Mouse (Mus musculus) midbrain, embryonic 14.5 days (tissue): ENCODE measurements around the gene Hoxb9. TPM values are rescaled to one million over a fixed set of nuclear protein-coding genes. Genes with fewer than 3 reads are reported as not detected.

ENCODE experiments used
- ATAC-seq: fragments of 200-750 bp; cut with Nextera tagmentation; 2 replicates; pipeline ENCODE4 v1.8.0; 2017; ENCODE audit warnings: moderate number of reproducible peaks, moderate library complexity; ENCODE audit not compliant: low FRiP score, low TSS enrichment
- DNase-seq: peaks from one replicate; pipeline ENCODE4 v3.0.0-alpha.2; 2015
- H3K27ac ChIP-seq: fragments of 300-500 bp; sonication (generic); replicated peaks from 2 replicates; pipeline ENCODE4 v1.5.1; 2014; ENCODE audit warnings: mild to moderate bottlenecking, low read depth, low read length, moderate library complexity
- H3K27me3 ChIP-seq: fragments of 300-500 bp; sonication (generic); 2 replicates; pipeline ENCODE4 v1.6.1; 2014; ENCODE audit warnings: low read length, control low read depth, mixed read lengths; ENCODE audit not compliant: control insufficient read depth, insufficient read depth
- H3K36me3 ChIP-seq: fragments of 300-500 bp; sonication (generic); 2 replicates; pipeline ENCODE4 v1.6.1; 2014; ENCODE audit warnings: low read length, control low read depth; ENCODE audit not compliant: control insufficient read depth, insufficient read depth
- H3K4me1 ChIP-seq: fragments of 300-500 bp; sonication (generic); 2 replicates; pipeline ENCODE4 v1.6.1; 2014; ENCODE audit warnings: mild to moderate bottlenecking, antibody characterized with exemption, low read length, control low read depth; ENCODE audit not compliant: control insufficient read depth, insufficient read depth
- H3K4me2 ChIP-seq: fragments of 300-500 bp; sonication (generic); 2 replicates; pipeline ENCODE4 v1.6.1; 2014; ENCODE audit warnings: mild to moderate bottlenecking, low read length, moderate library complexity
- H3K4me3 ChIP-seq: fragments of 300-500 bp; sonication (generic); replicated peaks from 2 replicates; pipeline ENCODE4 v1.5.1; 2014; ENCODE audit warnings: low read depth, low read length
- H3K9ac ChIP-seq: fragments of 300-500 bp; sonication (generic); replicated peaks from 2 replicates; pipeline ENCODE4 v1.6.1; 2014; ENCODE audit warnings: mild to moderate bottlenecking, low read length, moderate library complexity
- H3K9me3 ChIP-seq: fragments of 300-500 bp; sonication (generic); 2 replicates; pipeline ENCODE4 v1.6.1; 2016; ENCODE audit warnings: low read length, control low read depth, mixed read lengths; ENCODE audit not compliant: control insufficient read depth
- WGBS: fragments of 180-500 bp; shearing (Covaris S2); extraction: QIAGEN DNeasy Blood & Tissue Kit; methylation state at CpG from one replicate; pipeline ENCODE4 v1.1.7; 2014; 5-methylcytosine and 5-hydroxymethylcytosine counted together
- polyA plus RNA-seq: library from polyadenylated mRNA; unstranded; fragments of >200 nt; fragmentation: Nextera tagmentation; extraction: Ambion mirVana; gene quantifications from 2 replicates; pipeline ENCODE4 v1.2.1, GENCODE M21; 2014

Hoxb9 gene
- polyA plus RNA-seq, 1 experiment from 2014 or later = not detected

GRCm38 (mm10) chr11:96263636-96264389 lies 7.4 kb upstream of the Hoxb9 start:
- peaks cover 99% of the 10 kb centered on the region for H3K27me3 ChIP-seq
- no peak overlapping the region for H3K4me3 ChIP-seq
- ATAC-seq (no peak), DNase-seq (no peak)
- no peaks in the 10 kb centered on the region for H3K4me1 ChIP-seq
- no peak overlapping the region for H3K9ac ChIP-seq
- no peak overlapping the region for H3K4me2 ChIP-seq
- whole genome bisulfite sequencing = 1% methylated on average over 33 of the region's 33 CpGs
- H3K27ac ChIP-seq = no peak overlapping the region
- H3K9me3 ChIP-seq = no peaks in the 10 kb centered on the region
- H3K36me3 ChIP-seq = no peaks in the 10 kb centered on the region

GRCm38 (mm10) chr11:96264390-96265020 lies 6.8 kb upstream of the Hoxb9 start:
- no peak overlapping the region for H3K4me3 ChIP-seq
- no peak overlapping the region for H3K27ac ChIP-seq
- no peak for DNase-seq
- no peak overlapping the region for H3K9ac ChIP-seq
- H3K4me1 ChIP-seq = no peaks in the 10 kb centered on the region
- H3K9me3 ChIP-seq = no peaks in the 10 kb centered on the region
- peaks cover 99% of the 10 kb centered on the region for H3K27me3 ChIP-seq
- no peak for ATAC-seq
- WGBS = 4% methylated on average over 8 of the region's 8 CpGs
- H3K36me3 ChIP-seq = no peaks in the 10 kb centered on the region
- H3K4me2 ChIP-seq = no peak overlapping the region

GRCm38 (mm10) chr11:96265954-96266353 lies 5.3 kb upstream of the Hoxb9 start:
- Histone ChIP-seq H3K36me3 (no peaks in the 10 kb centered on the region), H3K4me1 (no peaks in the 10 kb centered on the region), H3K9me3 (no peaks in the 10 kb centered on the region), H3K27me3 (peaks cover 99% of the 10 kb centered on the region), H3K9ac (no peak overlapping the region), H3K27ac (no peak overlapping the region), H3K4me2 (no peak overlapping the region), H3K4me3 (no peak overlapping the region)
- no peak for DNase-seq
- no peak for ATAC-seq
- under 1% methylated on average over 7 of the region's 7 CpGs for WGBS

GRCm38 (mm10) chr11:96267021-96267920 lies 4.0 kb upstream of the Hoxb9 start:
- H3K27ac ChIP-seq = no peak overlapping the region
- 9% methylated on average over 7 of the region's 7 CpGs for WGBS
- H3K27me3 ChIP-seq = peaks cover 99% of the 10 kb centered on the region
- ATAC-seq (no peak), DNase-seq (no peak)
- H3K9me3 ChIP-seq = no peaks in the 10 kb centered on the region
- H3K4me3 ChIP-seq = no peak overlapping the region
- H3K4me2 ChIP-seq = no peak overlapping the region
- H3K9ac ChIP-seq = no peak overlapping the region
- no peaks in the 10 kb centered on the region for H3K4me1 ChIP-seq
- H3K36me3 ChIP-seq = no peaks in the 10 kb centered on the region

GRCm38 (mm10) chr11:96268031-96268745 lies 3.1 kb upstream of the Hoxb9 start:
- Histone ChIP-seq H3K4me1 (no peaks in the 10 kb centered on the region), H3K27me3 (peaks cover 99% of the 10 kb centered on the region), H3K4me2 (no peak overlapping the region), H3K4me3 (no peak overlapping the region), H3K9me3 (no peaks in the 10 kb centered on the region), H3K9ac (no peak overlapping the region), H3K27ac (no peak overlapping the region), H3K36me3 (no peaks in the 10 kb centered on the region)
- DNase-seq = no peak
- no peak for ATAC-seq
- WGBS = 8% methylated on average over 1 of the region's 1 CpGs

- no peak overlapping the region for H3K4me3 ChIP-seq
- DNase-seq (no peak), ATAC-seq (no peak)
- peaks cover 99% of the 10 kb centered on the region for H3K27me3 ChIP-seq
- no peak overlapping the region for H3K27ac ChIP-seq
- H3K36me3 ChIP-seq = no peaks in the 10 kb centered on the region
- no peak overlapping the region for H3K9ac ChIP-seq
- whole genome bisulfite sequencing = 2% methylated on average over 19 of the region's 19 CpGs
- no peak overlapping the region for H3K4me2 ChIP-seq
- H3K4me1 ChIP-seq = no peaks in the 10 kb centered on the region
- H3K9me3 ChIP-seq = no peaks in the 10 kb centered on the region
These were observed 1.4 kb upstream of the Hoxb9 start for GRCm38 (mm10) chr11:96269869-96270268.

GRCm38 (mm10) chr11:96271541-96272011 lies 319 bp downstream of the Hoxb9 start:
- no peaks in the 10 kb centered on the region for H3K4me1 ChIP-seq
- no peak for DNase-seq
- no peak for ATAC-seq
- H3K9ac ChIP-seq = no peak overlapping the region
- under 1% methylated on average over 52 of the region's 52 CpGs for WGBS
- no peak overlapping the region for H3K4me2 ChIP-seq
- H3K27me3 ChIP-seq = peaks cover 99% of the 10 kb centered on the region
- no peak overlapping the region for H3K27ac ChIP-seq
- peak overlapping the region; percentile 8; the same call in 1 of the 2 replicates for H3K4me3 ChIP-seq
- no peaks in the 10 kb centered on the region for H3K36me3 ChIP-seq
- no peaks in the 10 kb centered on the region for H3K9me3 ChIP-seq
